Mouse (Mus musculus) spleen, adult 2 months (tissue): Measurements from ENCODE around the gene Megf8. TPM values are rescaled to one million over a fixed set of nuclear protein-coding genes. Genes with fewer than 3 reads are reported as not detected.

Experiments used
- DNase-seq, 2 experiments: peaks; one replicate each; pipeline versions ENCODE4 v3.0.0 to v3.0.0-alpha.2; 2012 to 2021; ENCODE audit warnings: low spot score in 2 of 2, low read depth in 1 of 2
- H3K27ac ChIP-seq: fragments of 200-500 bp; 2 replicates; pipeline ENCODE4 v1.5.1; 2012; ENCODE audit warnings: low read length, inconsistent platforms; ENCODE audit not compliant: insufficient read depth
- H3K27me3 ChIP-seq: fragments of 200-500 bp; 2 replicates; pipeline ENCODE4 v1.6.1; 2012; ENCODE audit warnings: mild to moderate bottlenecking, moderate library complexity, low read length, inconsistent platforms; ENCODE audit not compliant: control insufficient read depth, insufficient read depth
- H3K36me3 ChIP-seq: fragments of 200-500 bp; 2 replicates; pipeline ENCODE4 v1.6.1; 2012; ENCODE audit warnings: mild to moderate bottlenecking, low read length, inconsistent platforms; ENCODE audit not compliant: control insufficient read depth, insufficient read depth
- H3K4me1 ChIP-seq: fragments of 200-500 bp; 2 replicates; pipeline ENCODE4 v1.6.1; 2011; ENCODE audit warnings: inconsistent platforms; ENCODE audit not compliant: control insufficient read depth, insufficient read depth, insufficient read length
- H3K4me3 ChIP-seq: fragments of 200-500 bp; 2 replicates; pipeline ENCODE4 v1.5.1; 2011; ENCODE audit warnings: mild to moderate bottlenecking, inconsistent platforms; ENCODE audit not compliant: insufficient read depth, insufficient read length; ENCODE audit errors: extremely low read depth
- CTCF ChIP-seq: fragments of 200-500 bp; IDR thresholded peaks from 2 replicates; pipeline ENCODE4 v1.5.1; 2011; ENCODE audit warnings: mild to moderate bottlenecking, inconsistent platforms; ENCODE audit not compliant: insufficient read depth, insufficient read length, insufficient replicate concordance; ENCODE audit errors: extremely low read depth
- POLR2A ChIP-seq: fragments of 200-500 bp; IDR thresholded peaks from 2 replicates; pipeline ENCODE4 v1.6.1; 2011; ENCODE audit warnings: low read depth, low read length, inconsistent platforms
- WGBS: fragments of 180-500 bp; shearing (Covaris S2); methylation state at CpG from one replicate; pipeline ENCODE4 v1.1.7; 2018; 5-methylcytosine and 5-hydroxymethylcytosine counted together
- polyA plus RNA-seq: library from polyadenylated mRNA; depleted of rRNA; stranded (reverse); fragments of >200 nt; gene quantifications from 2 replicates; pipeline ENCODE4 v1.2.3, GENCODE M21; 2012

Gene Megf8
- polyA plus RNA-seq, 1 experiment = 11.0 TPM

GRCm38 (mm10) chr7:25381284-25381680 is 64.3 kb downstream of the Megf8 start:
- WGBS = 88% methylated on average over 3 of the region's 3 CpGs
- Histone ChIP-seq H3K4me3 (no peak overlapping the region), H3K27ac (no peak overlapping the region), H3K27me3 (no peaks in the 10 kb centered on the region), H3K36me3 (peaks cover 18% of the 10 kb centered on the region), H3K4me1 (peaks cover 21% of the 10 kb centered on the region)
- no peak for DNase-seq
- TF ChIP-seq CTCF (no peak), POLR2A (no peak)

- Histone ChIP-seq H3K4me1 (peaks cover 21% of the 10 kb centered on the region), H3K27me3 (no peaks in the 10 kb centered on the region), H3K4me3 (no peak overlapping the region), H3K27ac (no peak overlapping the region), H3K36me3 (peaks cover 25% of the 10 kb centered on the region)
- no peak for DNase-seq
- TF ChIP-seq CTCF (no peak), POLR2A (no peak)
These were observed 65.6 kb downstream of the Megf8 start for GRCm38 (mm10) chr7:25382541-25382940.

GRCm38 (mm10) chr7:25383385-25383784 is 66.4 kb downstream of the Megf8 start:
- 87% methylated on average over 7 of the region's 7 CpGs for WGBS
- TF ChIP-seq CTCF = no peak
- no peak for TF ChIP-seq POLR2A
- Histone ChIP-seq H3K27ac (no peak overlapping the region), H3K4me1 (peaks cover 21% of the 10 kb centered on the region), H3K36me3 (peaks cover 30% of the 10 kb centered on the region), H3K27me3 (no peaks in the 10 kb centered on the region), H3K4me3 (no peak overlapping the region)
- no peak for DNase-seq

- Histone ChIP-seq H3K4me3 (no peak overlapping the region), H3K4me1 (peaks cover 21% of the 10 kb centered on the region), H3K27me3 (no peaks in the 10 kb centered on the region), H3K27ac (no peak overlapping the region), H3K36me3 (peaks cover 30% of the 10 kb centered on the region)
- DNase-seq = no peak
- no peak for TF ChIP-seq CTCF
- TF ChIP-seq POLR2A = no peak
- WGBS = 93% methylated on average over 4 of the region's 4 CpGs
These were observed 66.9 kb downstream of the Megf8 start for GRCm38 (mm10) chr7:25383891-25384290.

GRCm38 (mm10) chr7:25384318-25384717 is 67.4 kb downstream of the Megf8 start:
- DNase-seq = no peak
- H3K4me1 ChIP-seq = peaks cover 21% of the 10 kb centered on the region
- TF ChIP-seq CTCF (no peak), POLR2A (no peak)
- H3K36me3 ChIP-seq = peaks cover 30% of the 10 kb centered on the region
- 66% methylated on average over 13 of the region's 13 CpGs for WGBS
- no peak overlapping the region for H3K4me3 ChIP-seq
- H3K27ac ChIP-seq = no peak overlapping the region
- H3K27me3 ChIP-seq = no peaks in the 10 kb centered on the region

- Histone ChIP-seq H3K27me3 (no peaks in the 10 kb centered on the region), H3K4me1 (peaks cover 21% of the 10 kb centered on the region), H3K27ac (peak overlapping the region; percentile 19; the same call in 1 of the 2 replicates), H3K36me3 (peaks cover 30% of the 10 kb centered on the region), H3K4me3 (no peak overlapping the region)
- peak in 1 of 2 experiments; percentile 33 for DNase-seq
- WGBS = 22% methylated on average over 9 of the region's 9 CpGs
- no peak for TF ChIP-seq CTCF
- TF ChIP-seq POLR2A = no peak
These were observed 67.9 kb downstream of the Megf8 start for GRCm38 (mm10) chr7:25384818-25385217.

GRCm38 (mm10) chr7:25385259-25385658 is 68.3 kb downstream of the Megf8 start:
- 0 out of 2 replicates have a peak overlapping the region, but pooled peaks have one; percentile 19 for H3K27ac ChIP-seq
- H3K4me1 ChIP-seq = peaks cover 20% of the 10 kb centered on the region; the same call in 1 of the 2 replicates
- H3K4me3 ChIP-seq = no peak overlapping the region
- peaks cover 30% of the 10 kb centered on the region for H3K36me3 ChIP-seq
- TF ChIP-seq CTCF (no peak), POLR2A (no peak)
- no peak for DNase-seq
- no peaks in the 10 kb centered on the region for H3K27me3 ChIP-seq
- 68% methylated on average over 12 of the region's 12 CpGs for WGBS
